Mouse (Mus musculus) midbrain, embryonic 14.5 days (tissue): ENCODE measurements around the gene Mgst1. TPM values are rescaled to one million over a fixed set of nuclear protein-coding genes. Genes with fewer than 3 reads are reported as not detected.

Experiments used
- ATAC-seq: fragments of 200-750 bp; cut with Nextera tagmentation; 2 replicates; pipeline ENCODE4 v1.8.0; 2017; ENCODE audit warnings: moderate number of reproducible peaks, moderate library complexity; ENCODE audit not compliant: low FRiP score, low TSS enrichment
- DNase-seq: peaks from one replicate; pipeline ENCODE4 v3.0.0-alpha.2; 2015
- H3K27ac ChIP-seq: fragments of 300-500 bp; sonication (generic); replicated peaks from 2 replicates; pipeline ENCODE4 v1.5.1; 2014; ENCODE audit warnings: mild to moderate bottlenecking, low read depth, low read length, moderate library complexity
- H3K27me3 ChIP-seq: fragments of 300-500 bp; sonication (generic); 2 replicates; pipeline ENCODE4 v1.6.1; 2014; ENCODE audit warnings: low read length, control low read depth, mixed read lengths; ENCODE audit not compliant: control insufficient read depth, insufficient read depth
- H3K36me3 ChIP-seq: fragments of 300-500 bp; sonication (generic); 2 replicates; pipeline ENCODE4 v1.6.1; 2014; ENCODE audit warnings: low read length, control low read depth; ENCODE audit not compliant: control insufficient read depth, insufficient read depth
- H3K4me1 ChIP-seq: fragments of 300-500 bp; sonication (generic); 2 replicates; pipeline ENCODE4 v1.6.1; 2014; ENCODE audit warnings: mild to moderate bottlenecking, antibody characterized with exemption, low read length, control low read depth; ENCODE audit not compliant: control insufficient read depth, insufficient read depth
- H3K4me2 ChIP-seq: fragments of 300-500 bp; sonication (generic); 2 replicates; pipeline ENCODE4 v1.6.1; 2014; ENCODE audit warnings: mild to moderate bottlenecking, low read length, moderate library complexity
- H3K4me3 ChIP-seq: fragments of 300-500 bp; sonication (generic); replicated peaks from 2 replicates; pipeline ENCODE4 v1.5.1; 2014; ENCODE audit warnings: low read depth, low read length
- H3K9ac ChIP-seq: fragments of 300-500 bp; sonication (generic); replicated peaks from 2 replicates; pipeline ENCODE4 v1.6.1; 2014; ENCODE audit warnings: mild to moderate bottlenecking, low read length, moderate library complexity
- H3K9me3 ChIP-seq: fragments of 300-500 bp; sonication (generic); 2 replicates; pipeline ENCODE4 v1.6.1; 2016; ENCODE audit warnings: low read length, control low read depth, mixed read lengths; ENCODE audit not compliant: control insufficient read depth
- WGBS: fragments of 180-500 bp; shearing (Covaris S2); extraction: QIAGEN DNeasy Blood & Tissue Kit; methylation state at CpG from one replicate; pipeline ENCODE4 v1.1.7; 2014; 5-methylcytosine and 5-hydroxymethylcytosine counted together
- polyA plus RNA-seq: library from polyadenylated mRNA; unstranded; fragments of >200 nt; fragmentation: Nextera tagmentation; extraction: Ambion mirVana; gene quantifications from 2 replicates; pipeline ENCODE4 v1.2.1, GENCODE M21; 2014

Gene Mgst1
- polyA plus RNA-seq = 70.5 and 79.2 TPM in 2 replicates

DNA sequence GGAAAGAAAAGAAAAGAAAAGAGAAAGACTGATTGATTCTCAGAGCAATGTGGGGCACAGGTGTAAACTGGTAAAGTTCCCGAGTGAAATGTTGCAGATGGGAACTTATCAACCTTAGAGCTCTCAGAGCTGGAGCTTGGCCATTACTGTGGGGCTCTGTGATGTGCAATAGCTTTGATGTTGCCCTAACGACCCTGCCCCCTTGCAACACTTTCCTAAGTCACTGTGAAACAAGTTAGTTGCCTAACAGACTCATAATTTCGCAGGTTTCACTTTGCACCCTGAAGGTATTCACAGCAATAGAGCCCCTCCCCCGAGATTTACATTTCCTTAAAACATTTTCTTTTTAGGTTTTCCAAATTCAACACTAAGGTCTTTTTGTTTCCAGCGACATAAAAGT, at the start of gene Mgst1:
TSS of gene Mgst1 (plus strand) at position 387 of the 400 bp plus-strand sequence.
- peak within 1 kb of the TSS; percentile 35 for H3K4me3 ChIP-seq
- peak within 1 kb of the TSS; percentile 49; the same call in 1 of the 2 replicates for H3K9ac ChIP-seq
- H3K27ac ChIP-seq = no peak within 1 kb of the TSS
- ATAC-seq (no peak; the same call in 1 of the 2 replicates), DNase-seq (peak; percentile 15)
- H3K4me2 ChIP-seq = peak within 1 kb of the TSS; percentile 71
- H3K9me3 ChIP-seq = no peaks in the 10 kb centered on the region
- 0 out of 2 replicates have a peak, but pooled peaks cover 3% of the 10 kb centered on the region for H3K4me1 ChIP-seq
- H3K27me3 ChIP-seq = no peaks in the 10 kb centered on the region
- H3K36me3 ChIP-seq = no peaks in the 10 kb centered on the region
- WGBS = 4% methylated on average over 5 of the region's 5 CpGs

DNA sequence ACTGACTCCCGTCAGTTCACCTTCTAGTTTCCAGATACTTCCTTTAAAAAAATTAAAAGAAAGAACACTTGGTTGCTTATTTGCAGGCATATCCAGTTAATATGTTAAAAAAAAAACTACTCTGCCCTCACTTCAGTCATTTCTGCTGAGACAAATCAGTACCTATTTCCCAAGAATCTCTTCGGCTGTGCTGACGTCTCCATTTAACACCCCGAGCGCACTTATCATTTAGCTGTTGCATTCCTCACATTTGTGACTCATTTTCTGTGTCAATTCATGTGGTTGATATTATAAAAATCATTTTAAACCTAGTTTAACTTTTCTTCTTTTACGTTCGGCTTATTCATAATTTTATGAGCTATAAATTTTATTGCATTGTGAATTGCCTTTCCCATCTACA, 47.7 kb upstream of the Mgst1 start:
- Histone ChIP-seq H3K9ac (no peak overlapping the region), H3K36me3 (no peaks in the 10 kb centered on the region), H3K9me3 (no peaks in the 10 kb centered on the region), H3K27ac (no peak overlapping the region), H3K4me3 (no peak overlapping the region), H3K4me2 (no peak overlapping the region), H3K4me1 (no peaks in the 10 kb centered on the region), H3K27me3 (no peaks in the 10 kb centered on the region)
- DNase-seq (no peak), ATAC-seq (no peak)
- WGBS = 89% methylated on average over 7 of the region's 7 CpGs

DNA sequence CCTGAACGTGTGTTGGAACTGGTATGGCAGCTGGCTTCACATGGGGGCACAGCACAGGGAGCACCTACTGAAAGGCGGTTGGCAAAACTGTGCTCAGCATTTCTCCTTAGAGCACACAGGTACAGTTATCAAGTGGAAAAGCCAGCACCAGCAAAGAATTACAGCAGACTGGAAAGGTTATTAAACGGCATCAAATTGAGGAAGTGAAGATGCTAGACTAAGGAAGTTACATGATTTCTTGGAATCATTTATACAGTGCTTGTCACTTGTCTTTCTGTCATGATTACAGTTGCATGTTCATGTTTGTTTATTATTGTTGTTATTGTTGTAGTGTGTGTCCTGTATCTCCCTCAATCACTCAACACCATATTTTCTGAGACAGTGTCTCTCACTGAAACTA, 45.1 kb upstream of the Mgst1 start:
- Histone ChIP-seq H3K4me2 (no peak overlapping the region), H3K9ac (no peak overlapping the region), H3K27me3 (no peaks in the 10 kb centered on the region), H3K9me3 (no peaks in the 10 kb centered on the region), H3K4me3 (no peak overlapping the region), H3K27ac (no peak overlapping the region), H3K4me1 (no peaks in the 10 kb centered on the region), H3K36me3 (no peaks in the 10 kb centered on the region)
- DNase-seq (no peak), ATAC-seq (no peak)
- 91% methylated on average over 3 of the region's 3 CpGs for whole genome bisulfite sequencing

DNA sequence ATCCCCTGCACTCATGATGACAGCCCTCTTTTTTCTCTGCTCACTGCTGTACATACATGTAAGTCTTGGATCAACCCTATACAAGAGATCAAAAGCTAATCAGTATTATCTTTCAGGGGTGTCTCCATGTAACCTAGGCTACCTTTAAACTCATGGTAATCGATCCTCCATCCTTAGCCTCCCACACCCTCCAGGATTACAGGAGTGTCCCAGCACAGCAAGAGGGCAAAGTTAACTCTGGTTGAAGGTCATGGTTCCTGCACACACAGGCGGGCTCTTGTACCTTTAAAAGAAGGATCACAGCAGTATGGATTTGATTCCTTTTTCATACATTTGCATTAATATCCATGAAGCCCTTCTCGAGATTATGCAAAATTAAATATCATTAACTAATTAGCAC, 40.5 kb upstream of the Mgst1 start:
- Histone ChIP-seq H3K27ac (no peak overlapping the region), H3K4me1 (no peaks in the 10 kb centered on the region), H3K36me3 (no peaks in the 10 kb centered on the region), H3K4me2 (no peak overlapping the region), H3K27me3 (no peaks in the 10 kb centered on the region), H3K4me3 (no peak overlapping the region), H3K9me3 (no peaks in the 10 kb centered on the region), H3K9ac (no peak overlapping the region)
- ATAC-seq (no peak), DNase-seq (no peak)
- WGBS = 58% methylated on average over 3 of the region's 3 CpGs

DNA sequence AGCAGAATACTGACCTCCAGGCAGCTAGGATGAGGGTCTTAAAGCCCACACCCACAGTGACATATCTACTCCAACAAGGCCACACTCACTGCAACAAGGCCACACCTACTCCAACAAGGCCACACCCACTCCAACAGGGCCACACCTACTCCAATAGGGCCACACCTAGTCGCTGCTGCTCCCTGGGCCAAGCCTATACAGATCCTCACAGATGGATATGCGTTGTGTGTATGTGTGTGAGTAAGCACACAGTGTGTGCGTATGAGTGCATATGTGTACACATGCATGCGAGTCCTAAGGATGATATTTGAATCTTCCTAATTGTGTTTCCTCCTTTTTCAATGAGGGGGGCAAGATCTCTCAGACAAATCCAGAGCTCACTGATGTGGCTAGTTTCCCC, 38.3 kb upstream of the Mgst1 start:
- no peak overlapping the region for H3K27ac ChIP-seq
- no peak overlapping the region for H3K9ac ChIP-seq
- H3K27me3 ChIP-seq = no peaks in the 10 kb centered on the region
- no peak for DNase-seq
- no peaks in the 10 kb centered on the region for H3K4me1 ChIP-seq
- ATAC-seq = no peak
- no peaks in the 10 kb centered on the region for H3K9me3 ChIP-seq
- no peak overlapping the region for H3K4me2 ChIP-seq
- no peak overlapping the region for H3K4me3 ChIP-seq
- H3K36me3 ChIP-seq = no peaks in the 10 kb centered on the region
- 91% methylated on average over 4 of the region's 4 CpGs for WGBS

DNA sequence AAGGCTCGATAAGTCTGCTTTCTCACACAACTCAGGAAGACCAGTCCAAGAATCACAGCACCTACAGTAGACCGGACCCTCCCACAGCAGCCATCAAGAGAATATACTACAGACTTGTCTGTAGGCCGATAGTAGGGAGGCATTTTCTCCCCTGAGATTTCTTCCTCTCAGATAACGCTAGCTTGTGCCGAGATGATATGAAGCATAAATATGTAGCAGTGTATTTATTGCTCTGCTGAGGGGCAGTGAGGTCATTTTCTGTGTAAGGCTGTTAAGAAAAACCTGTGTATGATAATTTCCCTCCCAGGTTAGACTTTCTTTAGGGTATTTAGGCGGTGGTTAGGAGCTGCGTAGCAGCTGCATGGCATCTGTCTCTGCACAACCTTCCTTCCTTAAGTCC, 37.2 kb upstream of the Mgst1 start:
- H3K9ac ChIP-seq = no peak overlapping the region
- no peaks in the 10 kb centered on the region for H3K4me1 ChIP-seq
- ATAC-seq (no peak), DNase-seq (no peak)
- no peak overlapping the region for H3K4me2 ChIP-seq
- no peaks in the 10 kb centered on the region for H3K9me3 ChIP-seq
- no peak overlapping the region for H3K4me3 ChIP-seq
- no peaks in the 10 kb centered on the region for H3K27me3 ChIP-seq
- WGBS = 80% methylated on average over 7 of the region's 7 CpGs
- no peak overlapping the region for H3K27ac ChIP-seq
- H3K36me3 ChIP-seq = no peaks in the 10 kb centered on the region

DNA sequence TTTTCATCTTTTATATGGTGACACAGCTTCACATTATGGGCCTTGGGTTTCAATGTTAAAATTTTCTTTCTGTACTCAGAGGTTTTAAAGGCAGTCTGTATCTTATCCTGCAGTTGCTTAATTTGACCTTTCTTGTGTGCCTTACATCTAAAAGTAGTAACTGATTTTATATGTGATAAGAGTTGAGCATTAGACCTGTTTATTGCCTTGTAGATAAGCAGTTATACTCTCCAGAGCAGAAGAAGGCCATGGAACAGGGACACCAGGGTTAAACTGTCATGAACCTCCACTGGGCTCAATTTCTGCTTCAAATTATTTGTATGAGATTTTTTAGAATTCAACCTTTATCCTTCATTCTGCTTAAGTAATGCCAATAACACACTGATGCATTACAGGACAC, 35.6 kb upstream of the Mgst1 start:
- DNase-seq = no peak
- Histone ChIP-seq H3K9me3 (no peaks in the 10 kb centered on the region), H3K9ac (no peak overlapping the region), H3K36me3 (no peaks in the 10 kb centered on the region), H3K27me3 (no peaks in the 10 kb centered on the region), H3K4me3 (no peak overlapping the region), H3K4me2 (no peak overlapping the region), H3K4me1 (no peaks in the 10 kb centered on the region), H3K27ac (no peak overlapping the region)
- no peak for ATAC-seq

DNA sequence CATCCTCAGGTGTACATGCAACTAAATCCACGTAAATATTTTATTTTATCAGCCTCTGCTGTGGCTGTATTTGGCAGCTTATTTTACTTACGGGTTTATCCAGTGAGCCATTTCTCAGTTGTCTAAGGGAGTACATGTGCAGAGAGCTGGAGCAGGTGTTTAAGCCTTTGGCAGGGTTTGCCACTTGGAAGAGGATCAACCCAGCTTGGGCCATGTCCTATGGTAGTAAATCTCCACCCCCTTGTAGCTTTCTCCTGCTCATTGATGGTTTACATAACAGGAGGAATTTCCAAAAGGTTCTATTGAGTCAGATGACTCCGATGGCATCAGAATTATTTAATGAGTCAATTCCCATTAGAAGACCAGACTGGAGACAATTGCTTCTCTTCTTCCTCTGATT, 22.6 kb upstream of the Mgst1 start:
- Histone ChIP-seq H3K4me2 (no peak overlapping the region), H3K27me3 (no peaks in the 10 kb centered on the region), H3K9me3 (no peaks in the 10 kb centered on the region), H3K36me3 (no peaks in the 10 kb centered on the region), H3K4me1 (no peaks in the 10 kb centered on the region), H3K9ac (no peak overlapping the region), H3K4me3 (no peak overlapping the region), H3K27ac (no peak overlapping the region)
- WGBS = 90% methylated on average over 3 of the region's 3 CpGs
- ATAC-seq (no peak), DNase-seq (no peak)

DNA sequence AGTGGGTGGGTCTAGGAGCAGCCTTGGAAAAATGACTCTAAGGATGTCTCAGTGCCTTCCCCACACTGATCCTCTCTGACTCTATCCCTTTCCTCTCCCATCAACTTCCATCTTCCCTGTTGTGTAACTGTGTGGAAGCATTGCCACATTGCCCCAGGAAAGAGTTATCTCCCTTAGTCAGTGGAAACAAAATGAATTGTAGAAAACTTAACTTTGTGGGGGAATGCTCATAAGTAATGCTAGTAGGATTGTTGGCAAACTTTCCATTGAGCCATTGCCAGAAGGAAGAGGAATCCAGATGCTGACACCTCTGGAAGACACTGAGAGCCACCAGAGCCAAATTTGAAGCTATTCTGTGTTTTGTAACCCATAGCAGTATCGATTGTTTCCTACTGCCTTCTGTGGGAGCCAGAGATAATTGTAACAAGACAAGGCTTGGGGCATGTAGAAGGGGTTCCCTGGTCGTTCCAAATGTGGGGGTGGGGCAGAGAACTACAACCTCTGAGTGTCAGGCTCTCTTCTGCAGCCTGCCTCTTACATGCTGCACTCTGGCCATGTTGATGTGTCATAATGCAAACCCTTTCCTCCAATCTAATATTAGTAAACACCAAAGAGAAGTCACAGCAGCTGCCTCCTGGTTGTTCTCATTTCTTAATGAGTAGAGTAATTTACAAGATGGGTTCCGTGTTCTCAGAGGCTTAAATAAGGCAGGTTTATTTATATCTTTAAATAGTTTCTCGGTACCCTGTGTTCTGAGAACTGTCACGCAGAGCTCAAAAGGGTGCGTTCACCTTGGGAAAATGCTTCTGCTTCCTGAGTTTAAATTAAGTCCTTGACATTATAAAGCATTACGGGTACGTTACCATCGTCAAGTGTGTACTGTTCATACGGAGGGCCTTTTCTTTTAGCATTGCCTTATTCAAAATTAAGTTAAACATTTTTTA, 11.5 kb upstream of the Mgst1 start:
- no peaks in the 10 kb centered on the region for H3K9me3 ChIP-seq
- no peak overlapping the region for H3K9ac ChIP-seq
- no peaks in the 10 kb centered on the region for H3K36me3 ChIP-seq
- H3K4me3 ChIP-seq = no peak overlapping the region
- no peak overlapping the region for H3K4me2 ChIP-seq
- ATAC-seq = no peak
- WGBS = 86% methylated on average over 10 of the region's 10 CpGs
- no peaks in the 10 kb centered on the region for H3K4me1 ChIP-seq
- no peak for DNase-seq
- no peaks in the 10 kb centered on the region for H3K27me3 ChIP-seq
- no peak overlapping the region for H3K27ac ChIP-seq
